Mouse (Mus musculus): Measurements from ENCODE around the gene Hoxd12.
A peak's percentile ranks its signal among the peaks of the same experiment; 100 is the strongest.

Hoxd12 gene

DNA sequence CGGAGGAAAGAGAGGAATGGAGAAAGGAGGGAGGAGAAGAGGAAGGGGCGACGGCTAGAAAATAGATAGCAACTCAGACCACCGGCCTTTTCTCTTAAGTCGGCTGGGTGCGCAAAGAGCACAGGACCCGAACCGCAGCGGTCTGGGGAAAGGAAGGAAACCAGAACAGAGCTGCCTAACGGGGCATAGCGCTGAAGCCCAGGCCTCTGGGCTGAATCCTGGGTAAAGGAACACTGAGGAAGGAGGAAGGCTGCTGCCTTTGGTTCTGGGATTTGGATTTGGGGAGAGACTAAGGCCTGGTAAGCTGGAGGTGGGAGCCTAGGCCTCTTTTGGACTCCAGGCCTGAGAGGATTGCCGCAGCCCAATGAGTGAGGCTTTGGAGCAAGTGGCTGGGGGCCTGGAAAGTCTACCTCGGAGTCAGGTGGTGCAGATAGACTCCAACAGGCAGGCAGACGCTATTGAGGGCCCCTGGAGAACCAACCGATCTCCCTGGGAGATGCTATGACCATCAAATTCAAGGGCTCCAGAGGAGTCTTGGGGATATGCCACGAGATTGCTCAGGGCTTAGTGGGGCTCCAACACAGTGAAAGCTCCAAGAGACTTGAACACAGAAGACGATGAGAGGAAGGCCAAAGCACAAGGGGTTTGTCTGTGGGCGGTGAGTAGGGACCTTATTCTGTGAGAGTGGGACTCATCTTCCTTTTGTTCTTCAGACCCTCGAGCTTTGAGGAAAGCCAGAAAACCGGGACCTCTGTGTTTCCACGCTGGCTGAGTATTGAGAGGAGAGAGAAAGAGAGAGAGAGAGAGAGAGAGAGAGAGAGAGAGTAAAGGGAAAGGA lies 6.0 kb downstream of the Hoxd12 start:
- DNase-seq (ENCODE audit: low read depth, low spot score), result peak; percentile 57

DNA sequence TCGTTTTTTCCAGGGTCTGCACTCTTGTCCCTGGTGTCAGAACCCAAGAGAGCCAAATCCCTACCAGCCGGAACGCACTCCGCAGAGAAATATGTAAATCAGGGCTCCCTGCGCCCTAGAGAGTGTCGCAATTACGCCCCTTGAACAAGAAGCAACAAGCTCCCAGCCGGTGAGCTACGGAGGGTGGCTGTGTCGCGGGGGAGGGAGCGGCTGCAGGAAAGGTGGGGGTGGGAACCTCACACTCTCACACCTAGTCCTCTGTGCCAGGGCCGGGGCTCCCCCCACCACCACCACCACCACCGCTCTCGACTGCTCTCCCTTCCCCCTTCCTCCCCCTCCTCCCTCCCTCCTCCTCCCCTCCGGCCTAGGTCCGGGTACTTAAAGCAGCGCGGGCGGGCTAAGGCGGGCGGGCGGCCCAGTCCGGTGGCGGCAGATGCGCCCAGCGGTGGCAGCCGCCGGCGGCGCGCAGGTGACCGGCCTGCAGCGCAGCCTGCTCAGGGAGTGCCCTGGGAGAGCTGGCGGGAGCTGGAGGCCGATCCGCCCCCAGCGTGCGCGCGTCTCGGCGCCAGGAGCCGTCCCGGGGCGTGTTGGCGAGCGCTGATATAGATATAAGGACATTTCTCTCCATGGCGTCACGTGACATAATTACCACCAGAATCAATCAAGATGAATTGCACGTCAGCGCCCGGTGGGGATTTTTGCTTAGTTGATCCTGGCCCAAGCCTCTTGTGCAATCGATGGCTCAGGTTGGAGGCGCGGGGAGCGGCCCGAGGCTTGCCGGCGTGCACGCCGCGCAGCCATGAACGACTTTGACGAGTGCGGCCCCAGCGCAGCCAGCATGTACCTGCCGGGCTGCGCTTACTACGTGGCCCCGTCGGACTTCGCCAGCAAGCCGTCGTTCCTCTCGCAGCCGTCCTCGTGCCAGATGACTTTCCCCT lies 7.0 kb downstream of the Hoxd12 start:
- peak; percentile 94 for DNase-seq (ENCODE audit: low read depth, low spot score)

GRCm38 (mm10) chr2:74682796-74683195 lies 8.0 kb downstream of the Hoxd12 start:
- DNase-seq (ENCODE audit: low read depth, low spot score), result peak; percentile 17

GRCm38 (mm10) chr2:74683471-74683951 lies 8.7 kb downstream of the Hoxd12 start:
- DNase-seq (ENCODE audit: low read depth, low spot score), result peak; percentile 81

- DNase-seq (ENCODE audit: low read depth, low spot score), result no peak
Observed at GRCm38 (mm10) chr2:74684106-74684505, 9.3 kb downstream of the Hoxd12 start.

DNA sequence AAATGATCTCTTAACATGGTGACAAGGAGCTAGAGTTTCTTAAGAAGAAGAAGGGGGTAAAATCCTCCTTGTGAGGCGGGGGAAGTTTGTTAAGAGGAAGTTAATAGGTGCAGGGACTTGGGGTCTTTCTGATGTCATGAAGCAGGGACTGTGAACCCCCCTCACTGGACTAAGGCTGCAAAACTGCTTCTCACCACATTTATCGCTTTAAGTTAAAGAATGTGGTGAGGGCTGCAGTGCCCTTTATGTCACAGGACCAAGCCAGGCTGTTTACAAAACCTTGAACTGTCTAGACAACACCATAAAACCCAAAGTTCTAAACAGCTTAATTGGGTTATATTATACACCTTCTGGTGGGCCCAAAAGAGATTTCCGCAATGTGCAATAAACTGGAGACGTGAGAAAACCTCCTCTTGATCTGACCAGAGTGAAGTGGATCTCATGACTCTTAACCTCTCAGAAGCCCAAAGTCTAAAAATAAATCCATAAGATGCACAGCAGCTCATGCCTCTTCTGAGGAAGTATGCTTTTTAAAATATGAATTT lies 10.3 kb downstream of the Hoxd12 start:
- no peak for DNase-seq (ENCODE audit: low read depth, low spot score)

GRCm38 (mm10) chr2:74686301-74686987 lies 11.6 kb downstream of the Hoxd12 start:
- peak; percentile 93 for DNase-seq (ENCODE audit: low read depth, low spot score)

- no peak for DNase-seq (ENCODE audit: low read depth, low spot score)
Observed at GRCm38 (mm10) chr2:74686988-74687697, 12.3 kb downstream of the Hoxd12 start.

DNA sequence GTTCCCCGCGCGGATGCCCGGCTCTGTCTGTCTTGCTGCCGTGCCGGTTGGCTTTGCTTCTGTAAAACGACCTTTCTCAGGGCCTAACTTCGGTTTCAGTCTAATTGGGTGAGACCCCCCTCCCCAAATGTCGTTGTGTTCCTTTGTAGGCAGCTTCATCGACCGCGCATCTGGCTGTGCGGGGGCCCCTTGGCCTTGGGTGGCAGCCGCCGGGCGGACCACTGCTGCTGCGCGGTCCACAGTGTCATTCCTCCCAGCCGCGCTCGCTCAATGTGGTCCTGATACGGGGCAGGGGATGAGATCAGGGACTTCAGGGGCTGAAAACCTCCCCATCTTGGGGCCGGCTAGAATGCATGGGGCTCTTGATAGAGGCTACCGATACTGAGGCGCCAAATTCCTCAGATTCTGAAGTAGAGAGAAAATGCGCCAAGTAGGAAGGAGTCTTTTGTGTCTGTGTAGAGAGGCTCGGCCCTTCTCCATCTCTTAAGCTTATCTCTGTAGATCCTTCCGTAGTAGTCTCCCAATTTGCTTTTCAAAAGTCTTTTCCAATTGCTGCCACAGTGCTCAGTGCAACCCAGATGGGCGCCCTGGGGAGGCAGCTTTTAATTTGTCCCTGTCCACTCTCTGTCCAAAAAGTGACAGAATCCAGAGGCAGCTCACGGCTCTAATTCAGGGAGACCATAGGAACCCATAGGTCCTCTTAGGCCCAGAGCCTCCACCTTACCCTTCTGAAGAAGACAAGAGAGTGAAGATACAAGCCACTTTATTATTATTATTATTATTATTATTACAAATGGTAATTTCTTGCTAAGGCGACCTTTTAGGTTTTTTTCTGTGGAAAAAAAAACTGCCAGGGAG lies 13.1 kb downstream of the Hoxd12 start:
- no peak for DNase-seq (ENCODE audit: low read depth, low spot score)

DNA sequence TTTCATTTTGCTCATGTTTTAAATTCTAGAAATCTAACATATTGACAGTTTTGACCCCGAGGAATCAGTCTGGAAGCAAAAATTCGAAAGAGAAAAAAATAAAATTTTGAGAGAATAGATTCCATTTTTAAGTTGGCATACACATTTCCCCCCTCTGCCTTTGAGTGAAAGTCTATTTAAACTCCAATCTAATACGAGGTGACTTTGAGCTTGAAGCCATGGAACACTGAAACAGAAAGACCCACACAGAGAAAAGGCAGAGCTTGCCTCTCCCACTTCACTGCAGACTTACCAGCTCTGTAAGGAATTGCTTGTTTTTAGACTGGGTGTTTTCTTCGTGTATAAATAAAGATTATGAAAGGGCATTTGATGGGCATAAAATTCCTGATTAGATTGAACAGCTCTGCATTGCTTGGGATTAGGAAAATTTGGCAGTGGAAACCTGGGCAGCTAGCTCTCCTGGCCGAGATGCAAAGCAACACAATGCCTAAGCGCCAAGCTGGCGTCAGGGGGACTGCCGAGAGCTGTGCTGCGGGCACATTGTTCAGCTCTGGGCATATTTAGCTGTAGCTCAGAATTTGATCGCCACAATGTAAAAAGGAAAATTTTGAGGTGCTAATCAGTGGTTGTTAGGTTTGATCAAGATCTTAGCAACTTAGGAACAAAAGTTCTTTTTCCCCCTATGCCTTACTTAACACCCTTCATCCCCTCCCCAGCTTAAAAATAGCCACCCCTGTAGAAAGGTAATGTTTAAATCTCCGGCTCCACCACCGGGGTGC lies 14.2 kb downstream of the Hoxd12 start:
- no peak for DNase-seq (ENCODE audit: low read depth, low spot score)

DNA sequence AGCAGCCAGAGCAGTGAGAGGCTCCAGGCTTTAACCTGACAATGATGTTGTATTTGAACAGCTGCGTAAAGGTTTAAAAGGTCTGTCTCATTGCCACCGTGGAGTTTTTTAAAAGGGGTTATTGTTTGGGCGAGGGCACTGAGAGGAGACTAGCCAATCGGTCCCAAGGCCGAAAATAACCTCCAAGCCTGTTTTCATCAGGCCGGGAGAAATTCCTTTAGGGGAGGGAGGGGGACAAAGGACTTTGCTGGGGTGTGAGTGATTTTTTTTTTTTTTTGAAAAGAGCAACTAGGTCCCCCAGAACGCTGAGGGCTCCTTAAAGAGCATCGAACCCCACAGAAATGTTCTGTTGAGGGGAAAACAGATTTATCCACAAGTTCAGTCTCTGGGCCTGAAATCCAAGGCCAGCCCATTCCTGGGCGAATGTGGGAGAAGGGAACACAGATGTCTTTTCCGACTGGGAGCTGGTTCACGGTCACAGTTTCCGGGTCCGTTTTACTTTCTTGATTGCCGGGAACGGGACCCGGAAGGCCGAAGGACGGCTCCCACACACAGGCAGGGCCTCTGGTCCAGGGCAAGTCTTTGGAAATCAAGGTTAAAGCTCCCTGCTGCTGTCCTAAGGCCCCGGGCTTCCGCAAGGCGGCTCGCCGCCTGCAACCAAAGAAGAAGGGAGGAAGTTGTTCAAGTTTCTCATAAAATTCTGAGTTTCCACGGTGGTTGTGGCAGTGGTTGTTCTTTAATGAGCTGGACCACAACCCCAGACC lies 14.9 kb downstream of the Hoxd12 start:
- DNase-seq (ENCODE audit: low read depth, low spot score), result no peak

- DNase-seq (ENCODE audit: low read depth, low spot score), result no peak
Observed at GRCm38 (mm10) chr2:74690338-74690716, 15.5 kb downstream of the Hoxd12 start.

- DNase-seq (ENCODE audit: low read depth, low spot score), result peak; percentile 94
Observed at GRCm38 (mm10) chr2:74691022-74691951, 16.5 kb downstream of the Hoxd12 start, which contains the start of gene Hoxd10. Gene Hoxd10, plus strand, starts transcription at chr2:74691924.

DNA sequence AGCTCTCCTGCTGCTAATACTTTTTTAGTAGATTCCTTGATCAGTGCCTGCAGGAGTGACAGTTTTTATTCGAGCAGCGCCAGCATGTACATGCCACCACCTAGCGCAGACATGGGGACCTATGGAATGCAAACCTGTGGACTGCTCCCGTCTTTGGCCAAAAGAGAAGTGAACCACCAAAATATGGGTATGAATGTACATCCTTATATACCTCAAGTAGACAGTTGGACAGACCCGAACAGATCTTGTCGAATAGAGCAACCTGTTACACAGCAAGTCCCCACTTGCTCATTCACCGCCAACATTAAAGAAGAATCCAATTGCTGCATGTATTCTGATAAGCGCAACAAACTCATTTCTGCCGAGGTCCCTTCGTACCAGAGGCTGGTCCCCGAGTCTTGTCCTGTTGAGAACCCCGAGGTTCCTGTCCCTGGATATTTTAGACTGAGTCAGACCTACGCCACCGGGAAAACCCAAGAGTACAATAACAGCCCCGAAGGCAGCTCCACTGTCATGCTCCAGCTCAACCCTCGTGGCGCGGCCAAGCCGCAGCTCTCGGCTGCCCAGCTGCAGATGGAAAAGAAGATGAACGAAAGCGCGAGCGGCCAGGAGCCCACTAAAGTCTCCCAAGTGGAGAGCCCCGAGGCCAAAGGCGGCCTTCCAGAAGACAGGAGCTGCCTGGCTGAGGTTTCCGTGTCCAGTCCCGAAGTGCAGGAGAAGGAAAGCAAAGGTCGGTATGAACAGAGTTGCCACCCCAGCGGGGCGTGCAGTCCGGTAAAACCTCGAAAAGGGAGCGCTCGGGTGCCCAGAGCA lies 17.4 kb downstream of the Hoxd12 start:
- no peak for DNase-seq (ENCODE audit: low read depth, low spot score)

GRCm38 (mm10) chr2:74692808-74693431 lies 18.1 kb downstream of the Hoxd12 start:
- DNase-seq (ENCODE audit: low read depth, low spot score), result no peak

DNA sequence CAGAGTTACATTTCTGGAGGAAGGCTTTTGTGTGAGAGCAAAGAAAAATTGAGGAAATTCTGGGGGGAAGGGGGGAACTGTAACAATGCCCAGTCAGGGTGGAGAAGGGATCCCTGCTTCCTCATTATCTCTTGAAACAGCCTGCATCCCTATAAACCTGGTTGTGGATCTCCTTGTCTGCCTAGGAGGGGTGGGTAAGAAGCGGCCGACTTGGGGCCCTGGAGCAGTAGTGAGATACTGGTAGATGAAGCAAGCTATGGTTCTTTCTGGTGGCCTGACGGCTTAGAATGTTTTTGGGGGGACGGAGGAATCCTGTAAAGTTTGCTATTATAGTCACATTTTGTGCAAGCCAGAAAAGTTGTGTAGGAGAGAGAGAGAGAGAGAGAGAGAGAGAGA lies 18.6 kb downstream of the Hoxd12 start:
- DNase-seq (ENCODE audit: low read depth, low spot score), result no peak
